Mouse (Mus musculus) c-Kit-positive CD71-positive TER-119-negative erythroid progenitor cells, embryonic 14.5 days (primary cell): ENCODE results near the gene Klf6.

ENCODE experiments used
- DNase-seq: peaks from one replicate; pipeline ENCODE4 v3.0.0-alpha.2; 2013; ENCODE audit warnings: low read depth

Gene Klf6

DNA sequence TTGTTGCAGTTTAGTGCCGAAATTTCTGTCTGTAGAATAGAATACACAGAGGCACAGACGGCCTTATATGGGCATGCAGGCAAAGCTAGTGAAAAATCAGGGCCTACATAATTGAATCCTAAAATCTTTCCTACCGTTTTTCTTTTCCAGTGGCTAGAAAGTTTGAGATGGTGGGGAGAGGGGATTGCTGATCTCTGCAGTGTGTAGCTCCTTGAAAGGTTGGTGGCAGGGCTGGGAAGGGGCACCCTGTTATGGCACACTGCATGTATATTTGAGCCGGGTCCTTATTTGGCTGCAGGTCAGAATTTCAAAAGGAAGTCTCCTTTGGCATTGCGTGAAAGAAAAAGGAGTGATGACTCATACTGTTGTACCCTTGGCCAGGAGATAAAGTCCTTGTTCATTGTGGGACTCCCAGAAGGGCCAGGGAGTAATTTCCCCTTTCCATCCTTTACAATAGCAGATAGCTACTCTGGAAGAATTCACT lies 2.2 kb downstream of the Klf6 start:
- no peak for DNase-seq

- DNase-seq, result no peak
Observed at GRCm38 (mm10) chr13:5864265-5865097, 3.2 kb downstream of the Klf6 start.

- no peak for DNase-seq
Observed at GRCm38 (mm10) chr13:5865098-5865415, 3.8 kb downstream of the Klf6 start.

- no peak for DNase-seq
Observed at GRCm38 (mm10) chr13:5866091-5866490, 4.8 kb downstream of the Klf6 start.

GRCm38 (mm10) chr13:5866532-5866931 lies 5.2 kb downstream of the Klf6 start:
- DNase-seq, result no peak

DNA sequence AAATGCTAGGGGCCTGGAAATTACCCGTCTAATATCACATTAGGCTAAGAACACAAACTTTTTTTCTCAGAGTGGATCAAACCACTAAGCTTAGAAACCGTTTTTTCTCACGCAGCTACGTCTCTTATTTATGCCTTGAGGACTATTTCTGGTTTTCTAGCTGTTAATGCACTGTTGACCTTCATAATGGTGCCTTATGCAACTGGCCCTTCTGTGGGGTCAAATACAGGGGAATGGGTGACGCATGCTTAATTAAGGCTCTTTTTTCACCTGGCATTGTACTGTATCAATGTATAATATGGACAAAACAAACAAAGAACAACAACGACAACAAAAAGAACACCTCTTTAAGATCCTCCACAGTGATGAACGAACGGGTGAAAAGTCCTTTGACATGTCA lies 7.1 kb downstream of the Klf6 start:
- DNase-seq, result no peak

DNA sequence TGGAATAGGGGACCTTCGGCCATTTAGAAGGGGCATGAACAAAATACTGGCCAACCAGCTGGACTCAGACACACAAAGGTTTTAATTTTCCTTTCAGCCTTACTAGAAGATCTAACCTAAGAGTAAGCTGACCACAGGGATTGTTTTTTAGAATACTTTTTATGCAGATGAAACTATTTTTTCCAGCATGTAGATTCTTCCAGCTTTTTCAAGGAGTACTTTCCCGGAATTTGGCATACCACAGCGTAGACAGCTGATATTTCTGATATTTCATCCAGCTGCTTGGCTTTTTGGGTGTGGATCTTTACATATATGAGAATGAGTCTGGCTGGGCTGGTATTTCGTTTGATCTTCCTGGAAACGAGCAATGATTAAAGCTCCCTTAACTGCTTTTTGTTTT lies 8.2 kb downstream of the Klf6 start:
- DNase-seq, result no peak

- DNase-seq, result no peak
Observed at GRCm38 (mm10) chr13:5869842-5870241, 8.6 kb downstream of the Klf6 start.

DNA sequence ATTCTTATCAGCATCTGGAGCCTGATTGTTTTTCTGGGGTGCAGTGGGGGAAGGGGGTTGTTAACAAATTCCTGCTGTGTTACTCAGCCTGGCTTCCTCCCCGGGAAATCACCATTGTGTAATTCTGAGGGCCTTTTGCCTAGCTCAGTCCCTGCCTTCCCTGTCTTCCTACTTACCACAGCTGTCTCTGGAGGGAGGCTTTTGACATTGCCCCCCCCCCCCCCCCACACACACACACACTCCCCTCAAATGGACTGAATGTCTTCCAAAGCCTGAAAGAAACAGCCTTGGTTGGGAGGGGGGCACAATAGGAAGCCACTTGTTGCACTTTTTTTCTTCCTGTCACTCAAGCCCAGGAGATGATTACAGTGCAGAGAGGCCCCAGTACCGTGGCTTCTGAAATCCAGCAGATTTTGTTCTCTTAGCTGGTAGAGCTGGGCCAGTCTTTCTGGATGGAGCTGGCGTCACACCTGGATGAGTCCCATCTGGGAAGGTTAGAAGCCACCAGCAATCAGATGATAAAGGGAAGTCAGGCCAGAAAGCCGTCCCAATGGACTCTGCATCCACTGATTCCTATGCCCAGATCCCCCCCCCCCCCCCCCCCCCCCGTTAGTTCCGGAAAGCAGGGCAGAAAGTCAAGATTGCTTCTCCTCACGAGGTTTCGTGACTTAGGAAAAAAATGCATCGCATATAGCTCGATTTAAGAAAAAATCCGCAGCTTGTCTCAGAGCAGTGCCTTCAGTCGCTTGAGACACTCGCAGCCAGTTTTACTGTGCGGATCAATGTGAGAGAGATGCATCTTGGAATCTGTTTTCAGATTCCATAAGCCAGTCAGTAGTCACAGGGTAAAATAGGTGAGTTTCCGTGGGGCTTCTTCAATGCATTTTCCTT lies 9.3 kb downstream of the Klf6 start:
- no peak for DNase-seq

GRCm38 (mm10) chr13:5871414-5871813 lies 10.1 kb downstream of the Klf6 start:
- no peak for DNase-seq

- DNase-seq, result no peak
Observed at GRCm38 (mm10) chr13:5873681-5874080, 12.4 kb downstream of the Klf6 start.

DNA sequence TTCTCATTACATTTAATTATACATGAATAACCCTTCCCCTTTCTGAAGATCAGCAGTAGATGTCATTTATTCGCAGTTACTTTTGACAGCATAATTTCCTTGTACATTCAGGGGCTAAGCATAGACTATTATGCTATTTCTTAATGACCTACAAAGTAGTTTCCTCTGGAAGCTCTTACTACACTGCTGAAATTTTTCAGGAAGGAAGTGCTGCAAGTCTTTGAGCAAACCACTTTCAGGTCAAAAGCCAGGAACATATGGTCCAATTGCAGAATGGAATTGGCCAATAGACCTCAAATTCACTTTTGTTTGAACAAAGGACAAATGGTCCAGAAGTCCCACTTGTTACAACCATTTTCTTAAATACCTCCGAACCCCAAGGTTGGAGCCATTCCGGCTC lies 14.2 kb downstream of the Klf6 start:
- no peak for DNase-seq

GRCm38 (mm10) chr13:5878748-5879147 lies 17.5 kb downstream of the Klf6 start:
- no peak for DNase-seq

DNA sequence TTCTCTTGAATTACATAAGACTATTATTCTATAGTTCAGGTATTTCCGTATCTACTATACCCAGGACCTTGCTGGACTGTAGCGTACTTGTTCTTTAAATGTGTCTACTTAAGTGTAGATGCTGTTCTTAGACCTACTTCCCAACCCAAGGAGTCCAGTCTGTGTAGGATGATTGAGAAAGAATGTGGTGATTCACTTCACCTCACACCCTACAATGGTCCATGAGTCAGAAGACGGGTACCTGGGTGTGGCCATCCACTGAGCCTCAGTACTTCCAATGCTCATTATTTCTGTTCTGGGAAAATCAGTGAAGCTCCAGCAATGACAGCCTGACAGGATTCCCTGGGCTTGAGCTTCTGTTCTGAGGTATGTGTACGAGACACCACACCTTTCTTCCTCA lies 25.5 kb downstream of the Klf6 start:
- no peak for DNase-seq

DNA sequence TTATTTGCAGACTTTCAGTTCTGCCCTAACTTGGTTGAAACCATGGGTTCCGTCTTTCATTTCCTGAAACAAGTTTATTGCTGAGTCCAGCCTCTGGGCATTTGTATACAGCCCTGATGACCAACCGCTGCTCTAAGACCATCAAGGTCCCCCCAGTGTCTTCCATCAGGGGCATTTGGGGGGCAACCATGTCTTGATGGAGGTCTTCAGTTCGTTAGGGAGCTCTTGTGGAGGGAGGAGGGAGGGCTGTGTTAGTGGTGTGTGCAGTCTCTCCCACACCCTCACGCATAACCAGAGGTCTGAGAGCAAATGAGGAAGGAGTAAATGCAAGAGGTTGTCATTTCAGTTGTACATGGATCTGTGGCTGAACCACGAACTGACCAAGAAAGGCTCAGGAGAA lies 26.9 kb downstream of the Klf6 start:
- DNase-seq, result no peak

GRCm38 (mm10) chr13:5888731-5889130 lies 27.4 kb downstream of the Klf6 start:
- no peak for DNase-seq

- no peak for DNase-seq
Observed at GRCm38 (mm10) chr13:5890035-5890434, 28.8 kb downstream of the Klf6 start.

DNA sequence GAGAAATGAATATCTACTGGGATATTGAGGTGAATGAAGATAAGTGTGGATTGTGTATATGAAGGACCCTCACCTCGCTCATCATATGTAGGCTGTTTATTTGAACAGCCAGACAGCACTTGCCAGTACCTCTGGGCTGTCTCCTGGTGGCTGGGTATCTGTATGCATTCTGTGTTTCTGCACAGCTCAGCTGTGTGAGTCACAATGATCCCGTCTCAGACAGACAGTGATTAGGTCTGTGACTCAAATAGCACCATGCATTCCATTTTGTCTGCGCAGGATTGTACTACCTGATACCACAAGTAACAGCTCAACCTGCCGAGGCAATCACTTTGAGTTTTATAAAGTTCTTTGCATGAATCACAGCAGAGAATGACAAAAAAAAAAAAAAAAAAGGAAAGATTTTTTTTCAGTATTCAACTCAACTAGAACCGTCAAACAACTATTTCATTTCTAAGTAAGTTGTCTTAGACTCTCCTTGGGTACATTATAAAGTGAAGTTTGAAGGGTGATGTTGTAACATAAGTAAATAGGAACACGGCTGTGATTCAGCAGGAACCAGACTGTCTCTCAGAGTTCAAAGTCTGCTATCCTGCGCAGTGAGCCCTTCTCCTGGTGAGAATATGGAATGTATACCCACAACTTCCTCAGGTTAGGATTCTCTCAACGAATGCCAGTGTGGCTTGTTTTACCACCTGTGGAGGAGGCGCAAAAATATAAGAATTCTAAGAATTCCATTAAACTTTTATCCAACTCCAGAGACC lies 31.6 kb downstream of the Klf6 start:
- no peak for DNase-seq

GRCm38 (mm10) chr13:5894910-5895309 lies 33.6 kb downstream of the Klf6 start:
- no peak for DNase-seq

- no peak for DNase-seq
Observed at GRCm38 (mm10) chr13:5895851-5896250, 34.6 kb downstream of the Klf6 start.

GRCm38 (mm10) chr13:5897176-5897959 lies 36.1 kb downstream of the Klf6 start:
- DNase-seq, result no peak

DNA sequence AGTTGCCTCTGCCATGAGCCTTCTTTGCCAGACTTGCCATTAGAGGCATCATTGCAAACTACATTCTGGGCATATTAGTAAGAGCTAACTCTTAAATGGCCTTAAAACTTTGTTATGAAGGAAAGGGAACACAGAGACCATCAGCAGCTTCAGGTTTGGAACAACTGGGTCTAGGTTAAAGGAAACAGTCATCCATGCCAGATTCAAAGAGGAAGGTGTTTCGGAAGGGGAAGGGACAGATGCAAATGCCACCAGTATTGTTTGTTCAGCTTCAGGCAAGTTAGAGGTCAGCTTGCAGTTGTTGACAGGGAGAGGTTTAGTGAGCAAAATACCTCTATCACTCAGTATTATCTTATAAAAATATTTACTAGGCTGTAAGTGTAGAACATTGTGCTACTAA lies 37.7 kb downstream of the Klf6 start:
- DNase-seq, result no peak
